Mouse (Mus musculus) forebrain, embryonic 16.5 days (tissue): ENCODE measurements around the gene Ccl4. TPM values are rescaled to one million over a fixed set of nuclear protein-coding genes. Genes with fewer than 3 reads are reported as not detected.

Experiments
- ATAC-seq: fragments of 200-750 bp; cut with Nextera tagmentation; 2 replicates; pipeline ENCODE4 v1.8.0; 2017; ENCODE audit warnings: mild to moderate bottlenecking, moderate library complexity
- H3K27ac ChIP-seq: fragments of 300-500 bp; sonication (generic); 2 replicates; pipeline ENCODE4 v1.5.1; 2014; ENCODE audit warnings: low read length, control low read depth
- H3K27me3 ChIP-seq: fragments of 300-500 bp; sonication (generic); replicated peaks from 2 replicates; pipeline ENCODE4 v1.6.1; 2014; ENCODE audit warnings: low read length; ENCODE audit not compliant: control insufficient read depth, insufficient read depth
- H3K36me3 ChIP-seq: fragments of 300-500 bp; sonication (generic); 2 replicates; pipeline ENCODE4 v1.6.1; 2014; ENCODE audit not compliant: control insufficient read depth, insufficient read depth
- H3K4me1 ChIP-seq: fragments of 300-500 bp; sonication (generic); replicated peaks from 2 replicates; pipeline ENCODE4 v1.6.1; 2014; ENCODE audit warnings: low read length; ENCODE audit not compliant: control insufficient read depth, insufficient read depth
- H3K4me2 ChIP-seq: fragments of 300-500 bp; sonication (generic); 2 replicates; pipeline ENCODE4 v1.6.1; 2014; ENCODE audit warnings: mild to moderate bottlenecking, low read length, control low read depth
- H3K4me3 ChIP-seq: fragments of 300-500 bp; sonication (generic); replicated peaks from 2 replicates; pipeline ENCODE4 v1.5.1; 2014; ENCODE audit warnings: mild to moderate bottlenecking, low read length, control low read depth
- H3K9ac ChIP-seq: fragments of 300-500 bp; sonication (generic); replicated peaks from 2 replicates; pipeline ENCODE4 v1.6.1; 2014; ENCODE audit warnings: low read depth, low read length, control low read depth
- H3K9me3 ChIP-seq: fragments of 300-500 bp; sonication (generic); 2 replicates; pipeline ENCODE4 v1.6.1; 2016; ENCODE audit warnings: low read length; ENCODE audit not compliant: control insufficient read depth
- WGBS: fragments of 180-500 bp; shearing (Covaris S2); extraction: QIAGEN DNeasy Blood & Tissue Kit; methylation state at CpG from one replicate; pipeline ENCODE4 v1.1.7; 2014; 5-methylcytosine and 5-hydroxymethylcytosine counted together
- polyA plus RNA-seq: library from polyadenylated mRNA; unstranded; fragments of >200 nt; fragmentation: Nextera tagmentation; extraction: Ambion mirVana; gene quantifications from 2 replicates; pipeline ENCODE4 v1.2.1, GENCODE M21; 2015

Ccl4 gene
- polyA plus RNA-seq, 1 experiment from 2014 or later = not detected

- Histone ChIP-seq H3K4me3 (no peak overlapping the region), H3K4me2 (no peak overlapping the region), H3K27me3 (no peaks in the 10 kb centered on the region), H3K9me3 (no peaks in the 10 kb centered on the region), H3K9ac (no peak overlapping the region), H3K4me1 (no peaks in the 10 kb centered on the region), H3K27ac (no peak overlapping the region), H3K36me3 (no peaks in the 10 kb centered on the region)
- ATAC-seq = no peak
- 93% methylated on average over 8 of the region's 8 CpGs for WGBS
These were observed 7.8 kb upstream of the Ccl4 start for GRCm38 (mm10) chr11:83654606-83655005.

- 81% methylated on average over 3 of the region's 3 CpGs for WGBS
- H3K4me1 ChIP-seq = no peaks in the 10 kb centered on the region
- H3K4me2 ChIP-seq = no peak overlapping the region
- no peak overlapping the region for H3K4me3 ChIP-seq
- no peaks in the 10 kb centered on the region for H3K36me3 ChIP-seq
- H3K27me3 ChIP-seq = no peaks in the 10 kb centered on the region
- no peak for ATAC-seq
- H3K27ac ChIP-seq = no peak overlapping the region
- H3K9me3 ChIP-seq = no peaks in the 10 kb centered on the region
- no peak overlapping the region for H3K9ac ChIP-seq
These were observed 4.9 kb upstream of the Ccl4 start for GRCm38 (mm10) chr11:83657508-83657907.

GRCm38 (mm10) chr11:83658797-83659196 lies 3.6 kb upstream of the Ccl4 start:
- no peak overlapping the region for H3K4me3 ChIP-seq
- ATAC-seq = no peak
- no peak overlapping the region for H3K4me2 ChIP-seq
- H3K36me3 ChIP-seq = no peaks in the 10 kb centered on the region
- H3K9me3 ChIP-seq = no peaks in the 10 kb centered on the region
- H3K4me1 ChIP-seq = no peaks in the 10 kb centered on the region
- 88% methylated on average over 6 of the region's 6 CpGs for WGBS
- H3K27me3 ChIP-seq = no peaks in the 10 kb centered on the region
- no peak overlapping the region for H3K9ac ChIP-seq
- H3K27ac ChIP-seq = no peak overlapping the region

- 90% methylated on average over 5 of the region's 5 CpGs for WGBS
- H3K4me1 ChIP-seq = no peaks in the 10 kb centered on the region
- H3K27ac ChIP-seq = no peak overlapping the region
- ATAC-seq = no peak
- H3K9ac ChIP-seq = no peak overlapping the region
- H3K4me2 ChIP-seq = no peak overlapping the region
- no peaks in the 10 kb centered on the region for H3K27me3 ChIP-seq
- no peaks in the 10 kb centered on the region for H3K36me3 ChIP-seq
- H3K9me3 ChIP-seq = no peaks in the 10 kb centered on the region
- H3K4me3 ChIP-seq = no peak overlapping the region
These were observed 1.1 kb downstream of the Ccl4 start for GRCm38 (mm10) chr11:83663532-83663931.

- Histone ChIP-seq H3K36me3 (no peaks in the 10 kb centered on the region), H3K27me3 (no peaks in the 10 kb centered on the region), H3K9ac (no peak overlapping the region), H3K27ac (no peak overlapping the region), H3K9me3 (no peaks in the 10 kb centered on the region), H3K4me3 (no peak overlapping the region), H3K4me1 (no peaks in the 10 kb centered on the region), H3K4me2 (no peak overlapping the region)
- ATAC-seq = no peak
These were observed 9.4 kb downstream of the Ccl4 start for GRCm38 (mm10) chr11:83671743-83672142.

- no peak for ATAC-seq
- H3K27me3 ChIP-seq = no peaks in the 10 kb centered on the region
- no peaks in the 10 kb centered on the region for H3K36me3 ChIP-seq
- no peak overlapping the region for H3K4me3 ChIP-seq
- H3K4me1 ChIP-seq = no peaks in the 10 kb centered on the region
- WGBS = 100% methylated on average over 1 of the region's 1 CpGs
- H3K9me3 ChIP-seq = no peaks in the 10 kb centered on the region
- no peak overlapping the region for H3K4me2 ChIP-seq
- H3K9ac ChIP-seq = no peak overlapping the region
- H3K27ac ChIP-seq = no peak overlapping the region
These were observed 13.3 kb downstream of the Ccl4 start for GRCm38 (mm10) chr11:83675665-83676064.

- WGBS = 71% methylated on average over 1 of the region's 1 CpGs
- no peak overlapping the region for H3K4me3 ChIP-seq
These were observed 27.5 kb downstream of the Ccl4 start for GRCm38 (mm10) chr11:83689918-83690317.

GRCm38 (mm10) chr11:83692008-83692407 lies 29.6 kb downstream of the Ccl4 start:
- Histone ChIP-seq H3K4me1 (no peaks in the 10 kb centered on the region), H3K4me2 (no peak overlapping the region), H3K36me3 (no peaks in the 10 kb centered on the region), H3K27me3 (no peaks in the 10 kb centered on the region), H3K9me3 (no peaks in the 10 kb centered on the region), H3K9ac (no peak overlapping the region), H3K27ac (no peak overlapping the region), H3K4me3 (no peak overlapping the region)
- no peak for ATAC-seq
- WGBS = 69% methylated on average over 1 of the region's 1 CpGs

More at GRCm38 (mm10) chr11:83689918-83690317, 27.5 kb downstream of the Ccl4 start:
- H3K27ac ChIP-seq = no peak overlapping the region
- no peaks in the 10 kb centered on the region for H3K36me3 ChIP-seq
- H3K4me1 ChIP-seq = no peaks in the 10 kb centered on the region
- no peaks in the 10 kb centered on the region for H3K27me3 ChIP-seq
- no peaks in the 10 kb centered on the region for H3K9me3 ChIP-seq
- H3K4me2 ChIP-seq = no peak overlapping the region
- no peak overlapping the region for H3K9ac ChIP-seq
- no peak for ATAC-seq

- no peak within 1 kb of the TSS for H3K9ac ChIP-seq
- H3K4me2 ChIP-seq = no peak within 1 kb of the TSS
- no peak for ATAC-seq
- 67% methylated on average over 1 of the region's 1 CpGs for whole genome bisulfite sequencing
- no peaks in the 10 kb centered on the region for H3K4me1 ChIP-seq
- H3K27me3 ChIP-seq = no peaks in the 10 kb centered on the region
- no peaks in the 10 kb centered on the region for H3K9me3 ChIP-seq
- H3K4me3 ChIP-seq = no peak within 1 kb of the TSS
- no peak within 1 kb of the TSS for H3K27ac ChIP-seq
- no peaks in the 10 kb centered on the region for H3K36me3 ChIP-seq
These were observed 41.3 kb downstream of the Ccl4 start, which contains the start of gene Wfdc17 for GRCm38 (mm10) chr11:83703705-83704104. Wfdc17 (plus strand) TSS chr11:83703991.

- 69% methylated on average over 4 of the region's 4 CpGs for WGBS
- Histone ChIP-seq H3K4me2 (no peak within 1 kb of the TSS), H3K9ac (no peak within 1 kb of the TSS), H3K4me3 (no peak within 1 kb of the TSS), H3K36me3 (no peaks in the 10 kb centered on the region), H3K9me3 (no peaks in the 10 kb centered on the region), H3K4me1 (no peaks in the 10 kb centered on the region), H3K27ac (no peak within 1 kb of the TSS), H3K27me3 (no peaks in the 10 kb centered on the region)
- ATAC-seq = no peak
These were observed 46.3 kb downstream of the Ccl4 start, which contains the start of gene Wfdc18 for GRCm38 (mm10) chr11:83708715-83709114. Wfdc18 (plus strand) TSS chr11:83709015.
